Mouse (Mus musculus) neural tube, embryonic 11.5 days (tissue): ENCODE results near the gene Ccdc40. TPM values are rescaled to one million over a fixed set of nuclear protein-coding genes. Genes with fewer than 3 reads are reported as not detected.
A peak's percentile ranks its signal among the peaks of the same experiment; 100 is the strongest.

Experiments used
- ATAC-seq: fragments of 200-750 bp; cut with Nextera tagmentation; 2 replicates; pipeline ENCODE4 v1.8.0; 2017; ENCODE audit warnings: moderate number of reproducible peaks, mild to moderate bottlenecking, moderate TSS enrichment, moderate library complexity; ENCODE audit not compliant: insufficient read depth, low FRiP score, low TSS enrichment
- DNase-seq: peaks from one replicate; pipeline ENCODE4 v3.0.0-alpha.2; 2015; ENCODE audit warnings: low spot score
- H3K27ac ChIP-seq: fragments of 300-500 bp; sonication (generic); 2 replicates; pipeline ENCODE4 v1.5.1; 2014; ENCODE audit warnings: low read depth, mild to moderate bottlenecking, low read length
- H3K27me3 ChIP-seq: fragments of 300-500 bp; sonication (generic); 2 replicates; pipeline ENCODE4 v1.6.1; 2014; ENCODE audit warnings: mild to moderate bottlenecking, low read length, mixed read lengths; ENCODE audit not compliant: control insufficient read depth, insufficient read depth
- H3K36me3 ChIP-seq: fragments of 300-500 bp; sonication (generic); 2 replicates; pipeline ENCODE4 v1.6.1; 2014; ENCODE audit warnings: mild to moderate bottlenecking, low read length, moderate library complexity, mixed read lengths; ENCODE audit not compliant: control insufficient read depth, insufficient read depth
- H3K4me1 ChIP-seq: fragments of 300-500 bp; sonication (generic); 2 replicates; pipeline ENCODE4 v1.6.1; 2014; ENCODE audit warnings: low read length, mixed read lengths; ENCODE audit not compliant: control insufficient read depth, insufficient read depth
- H3K4me2 ChIP-seq: fragments of 300-500 bp; sonication (generic); 2 replicates; pipeline ENCODE4 v1.6.1; 2014; ENCODE audit warnings: low read depth, mild to moderate bottlenecking, moderate library complexity
- H3K4me3 ChIP-seq: fragments of 300-500 bp; sonication (generic); 2 replicates; pipeline ENCODE4 v1.5.1; 2014; ENCODE audit warnings: low read depth, low read length
- H3K9ac ChIP-seq: fragments of 300-500 bp; sonication (generic); 2 replicates; pipeline ENCODE4 v1.6.1; 2014; ENCODE audit warnings: mild to moderate bottlenecking, low read length
- H3K9me3 ChIP-seq: fragments of 300-500 bp; sonication (generic); 2 replicates; pipeline ENCODE4 v1.6.1; 2016; ENCODE audit warnings: low read length; ENCODE audit not compliant: control insufficient read depth
- WGBS: fragments of 180-500 bp; shearing (Covaris S2); extraction: QIAGEN DNeasy Blood & Tissue Kit; methylation state at CpG from one replicate; pipeline ENCODE4 v1.1.7; 2014; 5-methylcytosine and 5-hydroxymethylcytosine counted together
- polyA plus RNA-seq: library from polyadenylated mRNA; unstranded; fragments of >200 nt; fragmentation: Nextera tagmentation; extraction: Ambion mirVana; gene quantifications from 2 replicates; pipeline ENCODE4 v1.2.1, GENCODE M21; 2014

Gene Ccdc40
- polyA plus RNA-seq, 1 experiment from 2014 or later, result 15.3 TPM

DNA sequence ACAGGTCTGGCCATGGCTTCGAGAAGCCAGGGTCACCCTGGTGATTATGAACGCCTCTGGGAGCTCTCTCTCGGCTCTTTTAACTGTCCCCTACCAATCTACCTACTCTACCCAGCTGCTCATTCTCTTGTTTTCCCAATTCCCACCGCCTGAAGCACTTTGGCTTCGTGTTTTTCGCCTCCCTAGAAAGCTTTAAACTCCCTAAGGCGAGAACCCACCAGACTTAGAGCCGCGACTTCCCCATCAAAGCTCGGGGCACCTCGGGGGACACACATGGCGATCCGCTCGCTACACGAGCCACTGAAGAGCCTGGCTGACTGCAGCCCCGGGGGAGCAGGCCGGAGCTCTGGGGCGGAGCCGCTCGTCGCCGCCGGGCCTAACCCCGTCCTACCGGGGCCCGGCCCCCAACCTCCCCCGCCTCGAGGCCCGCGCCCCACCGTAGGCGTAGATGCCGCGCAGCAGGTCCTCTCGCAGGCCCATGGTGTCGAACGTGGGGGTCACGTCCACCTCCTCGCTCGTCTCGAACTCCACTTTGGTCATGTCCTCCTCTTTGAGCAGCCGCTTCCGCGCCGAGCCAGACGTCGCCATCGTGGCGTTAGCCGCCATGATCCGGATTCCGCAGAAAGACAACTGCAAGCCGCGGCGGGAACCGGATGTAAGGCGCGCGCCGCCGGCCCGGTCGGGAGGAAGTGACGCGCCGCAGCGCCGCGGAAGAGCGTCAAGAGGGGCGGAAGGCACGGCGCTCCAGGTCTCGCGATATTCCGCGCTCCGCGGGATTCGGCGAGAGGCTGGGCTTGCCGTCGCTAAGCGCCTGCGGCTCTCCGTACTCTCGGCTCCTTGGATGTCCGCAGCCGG is 71.2 kb downstream of the Ccdc40 start, which contains the start of gene Eif4a3:
Gene Eif4a3 (minus strand): TSS at position 699 of the 855 bp plus-strand sequence.
- peak; percentile 100 for DNase-seq
- H3K4me3 ChIP-seq, result peak within 1 kb of the TSS; percentile 97
- WGBS, result under 1% methylated on average over 89 of the region's 89 CpGs

DNA sequence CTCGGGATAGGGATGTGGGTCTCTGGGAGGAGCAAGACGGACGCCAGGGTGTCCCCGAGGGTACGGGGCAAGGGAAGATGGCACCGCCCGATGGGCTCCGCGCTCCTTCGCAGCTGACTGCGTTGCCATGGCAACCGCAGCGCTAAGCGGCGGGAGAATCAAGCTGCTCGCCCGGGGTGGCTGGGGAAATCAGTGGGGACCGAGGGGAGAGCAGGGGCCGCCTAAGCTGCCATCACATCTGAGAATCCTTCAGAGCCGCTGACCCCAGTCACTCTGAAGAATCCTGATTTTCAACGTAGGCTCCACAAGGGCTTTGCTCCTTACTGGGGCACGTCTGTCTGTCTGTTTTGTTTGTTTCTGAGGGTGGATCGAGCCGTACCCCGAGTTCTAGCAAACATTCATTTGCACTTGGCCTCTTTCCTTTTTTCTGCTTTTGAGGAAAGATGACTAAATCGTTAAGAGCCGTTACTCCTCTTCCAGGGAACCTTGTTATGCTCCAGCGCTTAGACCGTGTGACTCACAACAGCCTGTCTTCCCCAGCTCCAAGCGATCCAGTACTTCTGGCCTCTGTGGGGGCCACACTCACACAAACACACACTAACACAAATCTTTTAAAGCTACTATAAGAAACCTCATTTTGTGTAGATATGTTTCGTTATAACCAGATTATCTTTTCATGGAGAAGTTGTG is 72.0 kb downstream of the Ccdc40 start:
- Histone ChIP-seq H3K9me3 (no peaks in the 10 kb centered on the region), H3K27me3 (no peaks in the 10 kb centered on the region), H3K27ac (peak overlapping the region; percentile 86), H3K4me3 (peak overlapping the region; percentile 97), H3K4me1 (peaks cover 2% of the 10 kb centered on the region; the same call in 1 of the 2 replicates), H3K36me3 (peaks cover 14% of the 10 kb centered on the region), H3K4me2 (peak overlapping the region; percentile 64), H3K9ac (peak overlapping the region; percentile 98)
- DNase-seq (no peak), ATAC-seq (no peak)
- 2% methylated on average over 31 of the region's 31 CpGs for WGBS

More for the DNA sequence above, 71.2 kb downstream of the Ccdc40 start, which contains the start of gene Eif4a3:
- H3K4me2 ChIP-seq, result peak within 1 kb of the TSS; percentile 64
- H3K4me1 ChIP-seq, result peaks cover 2% of the 10 kb centered on the region; the same call in 1 of the 2 replicates
- ATAC-seq, result peak; percentile 95
- H3K9me3 ChIP-seq, result no peaks in the 10 kb centered on the region
- H3K9ac ChIP-seq, result peak within 1 kb of the TSS; percentile 98
- peak within 1 kb of the TSS; percentile 86 for H3K27ac ChIP-seq
- H3K27me3 ChIP-seq, result no peaks in the 10 kb centered on the region
- peaks cover 16% of the 10 kb centered on the region for H3K36me3 ChIP-seq

DNA sequence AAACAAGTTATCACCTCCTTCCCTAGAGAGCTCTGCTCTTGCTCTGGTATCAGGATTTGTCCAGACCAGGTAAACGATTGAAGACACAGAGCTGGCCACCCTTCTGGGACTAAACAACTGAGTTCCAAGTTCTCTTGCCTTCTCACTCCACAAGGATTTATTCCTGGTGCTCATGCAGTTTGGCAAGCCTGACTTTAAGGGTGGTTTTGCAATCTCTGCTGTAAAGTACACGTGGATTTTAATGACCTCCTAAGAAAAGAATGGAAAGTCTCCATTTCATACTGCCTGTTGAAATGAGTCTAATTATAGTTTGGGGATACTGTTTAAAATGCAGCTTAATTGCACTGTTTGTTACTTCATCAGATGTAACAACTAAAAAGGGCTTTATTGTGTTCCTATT is 72.6 kb downstream of the Ccdc40 start:
- no peak overlapping the region for H3K27ac ChIP-seq
- ATAC-seq, result no peak
- no peaks in the 10 kb centered on the region for H3K27me3 ChIP-seq
- H3K9me3 ChIP-seq, result no peaks in the 10 kb centered on the region
- H3K4me3 ChIP-seq, result no peak overlapping the region
- H3K9ac ChIP-seq, result no peak overlapping the region
- peak overlapping the region; percentile 64; the same call in 1 of the 2 replicates for H3K4me2 ChIP-seq
- 45% methylated on average over 2 of the region's 2 CpGs for WGBS
- H3K4me1 ChIP-seq, result peaks cover 2% of the 10 kb centered on the region; the same call in 1 of the 2 replicates
- peaks cover 8% of the 10 kb centered on the region for H3K36me3 ChIP-seq
- no peak for DNase-seq

DNA sequence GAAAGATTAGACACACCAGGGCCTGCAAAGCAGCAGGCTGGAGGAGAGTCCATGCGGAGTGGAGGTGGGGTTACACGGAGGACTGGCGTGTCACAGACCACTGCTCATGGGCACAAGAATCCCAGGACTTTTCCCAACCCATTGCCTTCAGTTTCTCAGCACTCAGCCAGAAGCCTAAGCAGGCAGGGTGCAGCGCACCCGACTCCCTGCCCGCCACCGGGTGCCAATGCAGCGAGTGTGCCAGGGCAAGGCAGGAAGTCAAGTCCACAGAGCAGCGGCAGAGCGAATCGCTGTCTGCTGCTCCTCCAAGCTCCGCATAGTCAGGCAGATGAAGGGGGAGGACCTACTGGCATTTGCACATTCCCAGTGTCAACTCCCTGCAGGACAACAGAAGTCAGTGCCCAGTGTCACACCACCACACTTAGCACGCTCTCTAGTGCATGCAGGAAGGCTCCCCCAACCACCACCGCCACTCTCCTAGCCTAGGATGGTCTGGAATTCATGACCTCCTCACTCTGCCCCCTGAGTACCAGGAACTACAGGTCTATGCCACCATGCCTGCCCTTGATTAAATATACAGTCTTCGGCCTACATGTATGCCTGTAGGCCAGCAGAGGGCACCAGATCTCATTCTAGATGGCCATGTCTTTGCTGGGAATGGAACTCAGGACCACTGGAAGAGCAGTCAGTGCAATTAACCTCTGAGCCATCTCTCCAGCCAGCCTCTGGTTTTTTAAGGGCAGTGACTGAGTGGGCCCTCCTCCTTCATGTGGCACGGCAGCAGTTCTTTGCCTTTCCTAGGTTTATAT is 76.7 kb downstream of the Ccdc40 start:
- H3K9ac ChIP-seq, result no peak overlapping the region

DNA sequence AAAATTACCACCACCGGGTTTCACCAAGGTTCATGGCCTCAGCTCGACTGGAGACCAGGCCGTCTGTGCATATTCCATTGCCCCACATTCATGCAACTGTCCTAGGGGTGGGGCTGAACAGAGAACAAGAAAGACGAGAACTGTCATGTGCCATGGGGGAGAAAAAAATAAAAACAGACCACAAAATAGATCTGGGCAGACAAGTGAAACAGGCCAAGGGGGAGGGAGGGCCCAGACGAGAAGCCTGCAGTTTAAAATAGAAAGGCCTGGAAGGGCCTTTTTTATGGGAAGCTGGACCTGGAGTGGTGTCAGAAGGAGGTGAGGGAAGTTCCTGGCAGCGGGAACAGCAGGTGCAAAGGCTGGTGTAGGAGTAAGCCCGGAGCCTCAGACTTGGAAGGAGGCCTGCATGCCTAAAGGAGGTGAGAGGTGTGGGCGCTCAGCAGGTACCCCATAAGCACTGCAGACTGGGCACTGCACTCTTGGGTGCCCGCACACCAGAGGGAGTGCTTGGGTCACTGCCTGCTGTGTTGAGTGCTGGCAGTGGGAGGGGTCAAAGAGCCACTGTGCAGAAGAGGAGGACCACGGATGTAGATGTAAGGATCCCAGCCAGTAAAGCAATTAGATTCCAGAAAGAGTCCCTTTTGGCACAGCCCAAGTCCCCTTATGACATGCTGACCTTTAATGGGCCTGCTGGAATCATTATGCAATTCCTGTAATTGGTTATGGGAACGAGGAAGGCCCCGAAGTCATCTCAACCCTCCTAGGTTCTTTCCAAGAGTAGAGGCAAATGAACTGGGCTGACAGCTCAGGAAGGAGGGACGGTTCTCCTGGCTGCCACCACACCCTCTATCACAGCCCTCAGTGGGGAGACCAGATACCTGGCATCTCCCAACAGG is 78.6 kb downstream of the Ccdc40 start:
- no peak for ATAC-seq
- Histone ChIP-seq H3K9me3 (no peaks in the 10 kb centered on the region), H3K9ac (no peak overlapping the region), H3K27ac (no peak overlapping the region), H3K4me1 (0 out of 2 replicates have a peak, but pooled peaks cover 3% of the 10 kb centered on the region), H3K36me3 (no peaks in the 10 kb centered on the region), H3K4me2 (no peak overlapping the region), H3K4me3 (no peak overlapping the region), H3K27me3 (no peaks in the 10 kb centered on the region)
- 61% methylated on average over 13 of the region's 13 CpGs for WGBS
- DNase-seq, result no peak

More for the DNA sequence above, 76.7 kb downstream of the Ccdc40 start:
- DNase-seq (peak; percentile 67), ATAC-seq (no peak)
- no peak overlapping the region for H3K27ac ChIP-seq
- H3K36me3 ChIP-seq, result no peaks in the 10 kb centered on the region
- 38% methylated on average over 16 of the region's 16 CpGs for WGBS
- H3K27me3 ChIP-seq, result no peaks in the 10 kb centered on the region
- H3K4me1 ChIP-seq, result 0 out of 2 replicates have a peak, but pooled peaks cover 3% of the 10 kb centered on the region
- no peak overlapping the region for H3K4me3 ChIP-seq
- H3K9me3 ChIP-seq, result no peaks in the 10 kb centered on the region
- H3K4me2 ChIP-seq, result no peak overlapping the region

DNA sequence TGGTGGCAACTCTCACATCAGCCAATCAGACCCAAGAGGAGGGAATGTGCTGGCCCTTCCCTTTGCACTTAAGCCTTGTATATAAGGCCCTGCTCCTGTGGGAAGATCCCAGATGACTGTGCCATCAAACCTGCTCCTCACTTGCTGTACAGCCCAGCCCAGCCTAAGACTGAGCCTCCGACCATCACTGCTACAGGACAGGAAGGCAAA is 79.2 kb downstream of the Ccdc40 start, which contains the start of gene Card14:
Gene Card14 (plus strand): TSS at position 111 of the 210 bp plus-strand sequence.
- 0 out of 2 replicates have a peak, but pooled peaks cover 3% of the 10 kb centered on the region for H3K4me1 ChIP-seq
- no peak within 1 kb of the TSS for H3K4me3 ChIP-seq
- H3K9me3 ChIP-seq, result no peaks in the 10 kb centered on the region
- H3K9ac ChIP-seq, result 0 out of 2 replicates have a peak within 1 kb of the TSS, but pooled peaks have one; percentile 0
- no peaks in the 10 kb centered on the region for H3K27me3 ChIP-seq
- no peaks in the 10 kb centered on the region for H3K36me3 ChIP-seq
- ATAC-seq, result no peak
- H3K4me2 ChIP-seq, result no peak within 1 kb of the TSS
- DNase-seq, result no peak
- H3K27ac ChIP-seq, result no peak within 1 kb of the TSS
- 25% methylated on average over 1 of the region's 1 CpGs for WGBS

DNA sequence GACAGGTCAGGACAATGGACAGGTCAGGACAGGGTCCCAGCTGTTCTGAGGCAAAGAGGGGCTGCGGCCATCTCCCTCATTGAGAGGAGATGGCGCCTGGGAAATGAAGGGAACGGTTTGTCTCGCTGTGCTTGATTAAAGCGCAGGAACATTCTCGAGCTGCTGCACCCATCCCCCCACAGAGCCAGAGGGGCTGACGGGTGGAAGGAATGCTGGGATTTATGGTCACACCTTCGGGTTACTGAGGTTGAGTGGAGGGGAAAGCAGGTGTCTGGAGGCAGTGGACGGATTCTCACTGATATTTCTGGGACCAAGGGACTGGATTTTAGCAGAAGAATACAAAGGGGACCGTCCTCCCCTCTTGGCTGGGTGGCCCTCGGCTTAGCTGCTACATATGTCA is 79.5 kb downstream of the Ccdc40 start:
- DNase-seq (peak; percentile 17), ATAC-seq (no peak)
- no peaks in the 10 kb centered on the region for H3K27me3 ChIP-seq
- no peak overlapping the region for H3K4me3 ChIP-seq
- no peaks in the 10 kb centered on the region for H3K9me3 ChIP-seq
- 25% methylated on average over 11 of the region's 11 CpGs for WGBS
- 0 out of 2 replicates have a peak overlapping the region, but pooled peaks have one; percentile 0 for H3K9ac ChIP-seq
- no peak overlapping the region for H3K4me2 ChIP-seq
- H3K4me1 ChIP-seq, result 0 out of 2 replicates have a peak, but pooled peaks cover 3% of the 10 kb centered on the region
- H3K36me3 ChIP-seq, result no peaks in the 10 kb centered on the region
- no peak overlapping the region for H3K27ac ChIP-seq
